Mouse (Mus musculus) limb, embryonic 13.5 days (tissue): ENCODE measurements at regions not wholly inside any gene's neighbourhood (a gene's known extent, or its start where the extent isn't known, plus 50 kb on each side); places are given as distances from the start of the nearest gene placed in this dataset.
A peak's percentile ranks its signal among the peaks of the same experiment; 100 is the strongest.

ENCODE experiments used
- ATAC-seq: fragments of 200-750 bp; cut with Nextera tagmentation; 2 replicates; pipeline ENCODE4 v1.8.0; 2017; ENCODE audit warnings: low read depth, moderate number of reproducible peaks, moderate TSS enrichment; ENCODE audit not compliant: low FRiP score
- H3K27ac ChIP-seq: fragments of 300-500 bp; sonication (generic); 2 replicates; pipeline ENCODE4 v1.5.1; 2015; ENCODE audit warnings: inconsistent platforms, mild to moderate bottlenecking, moderate library complexity
- H3K27me3 ChIP-seq: fragments of 300-500 bp; sonication (generic); 2 replicates; pipeline ENCODE4 v1.6.1; 2015; ENCODE audit warnings: mild to moderate bottlenecking, inconsistent platforms
- H3K36me3 ChIP-seq: fragments of 300-500 bp; sonication (generic); 2 replicates; pipeline ENCODE4 v1.6.1; 2015; ENCODE audit warnings: inconsistent platforms, mild to moderate bottlenecking, moderate library complexity
- H3K4me1 ChIP-seq: fragments of 300-500 bp; sonication (generic); 2 replicates; pipeline ENCODE4 v1.6.1; 2015; ENCODE audit warnings: inconsistent platforms
- H3K4me2 ChIP-seq: fragments of 300-500 bp; sonication (generic); replicated peaks from 2 replicates; pipeline ENCODE4 v1.6.1; 2015; ENCODE audit warnings: inconsistent platforms, mild to moderate bottlenecking, moderate library complexity
- H3K4me3 ChIP-seq: fragments of 300-500 bp; sonication (generic); 2 replicates; pipeline ENCODE4 v1.5.1; 2015; ENCODE audit warnings: moderate library complexity, mild to moderate bottlenecking, inconsistent platforms
- H3K9ac ChIP-seq: fragments of 300-500 bp; sonication (generic); 2 replicates; pipeline ENCODE4 v1.6.1; 2015; ENCODE audit warnings: mild to moderate bottlenecking, inconsistent platforms
- H3K9me3 ChIP-seq: fragments of 300-500 bp; sonication (generic); 2 replicates; pipeline ENCODE4 v1.6.1; 2016; ENCODE audit warnings: inconsistent platforms
- WGBS: fragments of 180-500 bp; shearing (Covaris S2); methylation state at CpG from one replicate; pipeline ENCODE4 v1.1.7; 2015; 5-methylcytosine and 5-hydroxymethylcytosine counted together

DNA sequence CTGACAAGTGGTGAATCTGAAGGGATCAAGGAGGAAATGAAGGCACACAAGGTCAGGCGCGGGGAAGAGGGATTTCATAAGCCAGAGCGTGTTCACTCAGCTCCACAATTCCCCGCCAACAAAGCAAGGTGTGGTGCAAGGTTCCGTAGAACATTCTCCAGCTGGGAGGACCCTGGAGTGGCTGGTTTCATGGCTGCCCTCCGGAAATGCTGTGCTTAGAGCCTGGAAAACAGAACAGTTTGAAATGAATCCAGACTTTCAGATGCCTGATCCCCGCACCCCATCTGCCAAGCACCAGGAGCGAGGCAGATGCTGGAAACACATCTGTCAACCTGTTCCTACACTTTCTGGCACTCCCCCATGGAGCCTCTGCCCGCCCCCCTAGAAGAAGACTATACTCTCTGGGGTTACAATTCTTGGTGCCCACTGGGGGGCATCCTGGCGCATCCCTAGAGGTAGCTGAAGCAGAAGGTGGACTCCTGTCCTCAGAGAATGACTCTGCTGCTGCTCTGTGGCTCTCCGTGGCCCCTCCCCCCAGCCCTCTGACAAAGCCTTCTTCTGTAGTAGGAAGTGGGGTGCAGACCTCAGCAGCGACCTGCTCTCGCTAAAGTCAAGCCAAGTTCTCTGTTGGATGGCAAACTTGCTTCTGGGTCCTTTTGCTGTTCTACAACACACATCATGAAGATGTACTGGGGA, 54.5 kb upstream of the Mafb start:
- ATAC-seq, result no peak

DNA sequence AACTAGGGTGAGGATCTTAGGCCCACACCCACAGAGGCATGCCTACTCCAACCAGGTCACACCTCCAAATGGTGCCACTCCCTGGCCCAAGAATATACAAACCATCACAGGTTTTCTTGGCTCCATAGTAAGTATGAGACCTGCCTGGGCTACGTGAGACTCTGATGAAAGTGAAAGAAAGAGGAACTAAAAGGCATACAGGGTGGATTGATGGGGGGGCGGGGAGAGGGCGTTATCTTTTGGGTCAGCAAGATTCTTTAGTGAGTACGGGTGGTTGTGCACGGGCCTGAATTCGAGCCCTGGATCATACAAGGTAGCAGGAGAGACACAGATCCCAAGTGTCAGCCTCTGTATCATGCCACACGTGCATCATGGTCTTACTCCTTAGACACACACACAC, 57.6 kb upstream of the Mafb start:
- WGBS, result 92% methylated on average over 7 of the region's 7 CpGs
- H3K4me1 ChIP-seq, result peaks cover 36% of the 10 kb centered on the region
- no peaks in the 10 kb centered on the region for H3K9me3 ChIP-seq
- no peak overlapping the region for H3K9ac ChIP-seq
- H3K36me3 ChIP-seq, result no peaks in the 10 kb centered on the region
- no peak for ATAC-seq
- peaks cover 11% of the 10 kb centered on the region; the same call in 1 of the 2 replicates for H3K27me3 ChIP-seq
- no peak overlapping the region for H3K27ac ChIP-seq
- no peak overlapping the region for H3K4me3 ChIP-seq
- no peak overlapping the region for H3K4me2 ChIP-seq

More for the DNA sequence above, 54.5 kb upstream of the Mafb start:
- 13% methylated on average over 13 of the region's 13 CpGs for WGBS
- H3K4me2 ChIP-seq, result peak overlapping the region; percentile 48
- no peak overlapping the region for H3K9ac ChIP-seq
- no peak overlapping the region for H3K27ac ChIP-seq
- H3K9me3 ChIP-seq, result no peaks in the 10 kb centered on the region
- H3K36me3 ChIP-seq, result no peaks in the 10 kb centered on the region
- H3K27me3 ChIP-seq, result peaks cover 13% of the 10 kb centered on the region; the same call in 1 of the 2 replicates
- peaks cover 26% of the 10 kb centered on the region for H3K4me1 ChIP-seq
- no peak overlapping the region for H3K4me3 ChIP-seq

DNA sequence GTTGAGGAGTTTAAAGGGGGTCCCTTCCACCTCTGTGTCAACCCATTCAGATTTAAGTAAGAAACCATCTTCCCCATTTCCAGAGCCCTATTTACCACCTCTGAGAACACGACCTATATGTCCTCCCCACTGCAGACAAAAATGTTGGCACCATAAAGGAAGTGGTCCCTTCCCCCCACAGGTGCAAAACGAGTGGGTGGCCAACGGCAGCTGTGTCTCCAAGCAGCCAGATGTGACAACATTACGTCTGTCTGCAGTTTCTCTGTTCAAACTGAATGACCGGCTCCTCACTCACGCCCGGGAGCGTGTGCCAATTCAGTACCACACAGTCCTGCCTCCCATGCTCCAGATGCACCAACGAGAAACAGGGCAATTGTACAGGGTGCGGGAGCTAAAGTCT, 60.6 kb upstream of the Mafb start:
- H3K27ac ChIP-seq, result no peak overlapping the region
- no peaks in the 10 kb centered on the region for H3K27me3 ChIP-seq
- H3K4me3 ChIP-seq, result no peak overlapping the region
- H3K9me3 ChIP-seq, result no peaks in the 10 kb centered on the region
- H3K36me3 ChIP-seq, result no peaks in the 10 kb centered on the region
- no peak overlapping the region for H3K4me2 ChIP-seq
- no peak for ATAC-seq
- 35% methylated on average over 10 of the region's 10 CpGs for WGBS
- peaks cover 21% of the 10 kb centered on the region for H3K4me1 ChIP-seq
- H3K9ac ChIP-seq, result no peak overlapping the region

DNA sequence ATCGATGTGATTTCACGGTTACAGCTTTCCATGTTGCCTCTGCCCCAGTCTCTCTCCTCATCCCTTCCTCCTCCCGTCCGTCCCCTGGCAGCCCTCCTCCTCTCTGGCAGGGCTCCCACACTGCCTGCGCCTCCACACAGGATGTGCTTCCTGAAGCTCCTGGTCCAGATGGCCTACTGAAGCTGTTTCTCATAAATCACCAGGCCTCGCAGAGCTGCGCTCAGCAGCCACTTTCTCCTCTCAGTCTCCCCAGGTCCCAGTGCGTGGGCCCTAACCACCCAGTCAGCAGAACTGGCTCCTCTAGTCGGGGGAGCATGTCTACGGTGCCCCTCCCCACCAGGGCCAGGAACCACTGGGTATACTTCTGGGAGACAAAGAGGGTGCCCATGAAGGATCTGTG, 66.4 kb upstream of the Mafb start:
- peaks cover 10% of the 10 kb centered on the region for H3K27me3 ChIP-seq
- no peaks in the 10 kb centered on the region for H3K9me3 ChIP-seq
- H3K27ac ChIP-seq, result no peak overlapping the region
- whole genome bisulfite sequencing, result 13% methylated on average over 10 of the region's 10 CpGs
- H3K4me1 ChIP-seq, result peaks cover 7% of the 10 kb centered on the region
- H3K4me3 ChIP-seq, result no peak overlapping the region
- H3K36me3 ChIP-seq, result no peaks in the 10 kb centered on the region
- H3K4me2 ChIP-seq, result peak overlapping the region; percentile 23; the same call in 1 of the 2 replicates
- peak; percentile 71 for ATAC-seq
- peak overlapping the region; percentile 48; the same call in 1 of the 2 replicates for H3K9ac ChIP-seq

DNA sequence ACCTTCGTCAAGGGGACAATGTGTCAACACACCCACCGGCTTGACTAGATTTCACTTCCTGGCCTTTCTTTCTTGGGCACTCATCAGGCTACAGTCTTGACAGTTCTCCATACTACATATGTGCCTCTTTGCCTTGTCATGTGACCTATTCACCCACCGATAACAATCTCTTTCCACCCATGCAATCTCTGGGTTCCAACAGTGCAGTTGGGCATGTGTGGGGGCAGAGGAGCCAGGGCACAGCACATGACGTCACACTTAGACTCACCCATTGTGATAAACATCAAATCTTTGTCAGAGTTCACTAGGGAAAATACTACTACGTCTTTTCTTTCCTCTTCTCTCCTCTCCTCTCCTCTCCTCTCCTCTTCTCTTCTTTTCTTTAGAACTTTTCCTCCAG, 67.8 kb upstream of the Mafb start:
- no peaks in the 10 kb centered on the region for H3K36me3 ChIP-seq
- no peak for ATAC-seq
- peaks cover 11% of the 10 kb centered on the region for H3K4me1 ChIP-seq
- H3K9ac ChIP-seq, result no peak overlapping the region
- H3K4me3 ChIP-seq, result no peak overlapping the region
- 86% methylated on average over 5 of the region's 5 CpGs for WGBS
- no peak overlapping the region for H3K27ac ChIP-seq
- H3K4me2 ChIP-seq, result no peak overlapping the region
- no peaks in the 10 kb centered on the region for H3K9me3 ChIP-seq
- peaks cover 18% of the 10 kb centered on the region for H3K27me3 ChIP-seq

DNA sequence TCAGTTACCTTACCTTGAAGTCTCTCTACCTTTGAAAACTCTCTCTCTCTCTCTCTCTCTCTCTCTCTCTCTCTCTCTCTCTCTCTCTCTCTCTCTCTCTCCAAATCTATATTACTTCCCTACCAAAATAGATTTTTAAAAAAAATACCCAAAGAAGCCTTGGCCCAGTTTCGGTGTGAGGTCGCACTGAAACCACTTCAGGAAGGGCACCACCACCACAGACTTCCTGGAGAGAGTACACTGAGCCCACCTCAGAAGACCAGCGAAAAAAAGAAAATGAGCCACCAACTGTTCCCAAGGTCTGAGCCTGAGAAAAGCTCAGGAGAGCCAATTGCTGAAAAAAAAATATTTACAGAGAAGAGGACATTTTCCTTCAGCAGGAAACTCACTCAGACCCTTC, 68.8 kb upstream of the Mafb start:
- H3K4me1 ChIP-seq, result peaks cover 17% of the 10 kb centered on the region
- no peaks in the 10 kb centered on the region for H3K36me3 ChIP-seq
- H3K4me2 ChIP-seq, result no peak overlapping the region
- no peak overlapping the region for H3K27ac ChIP-seq
- WGBS, result 77% methylated on average over 3 of the region's 3 CpGs
- no peaks in the 10 kb centered on the region for H3K9me3 ChIP-seq
- H3K4me3 ChIP-seq, result no peak overlapping the region
- ATAC-seq, result no peak
- H3K27me3 ChIP-seq, result peaks cover 18% of the 10 kb centered on the region
- H3K9ac ChIP-seq, result no peak overlapping the region

DNA sequence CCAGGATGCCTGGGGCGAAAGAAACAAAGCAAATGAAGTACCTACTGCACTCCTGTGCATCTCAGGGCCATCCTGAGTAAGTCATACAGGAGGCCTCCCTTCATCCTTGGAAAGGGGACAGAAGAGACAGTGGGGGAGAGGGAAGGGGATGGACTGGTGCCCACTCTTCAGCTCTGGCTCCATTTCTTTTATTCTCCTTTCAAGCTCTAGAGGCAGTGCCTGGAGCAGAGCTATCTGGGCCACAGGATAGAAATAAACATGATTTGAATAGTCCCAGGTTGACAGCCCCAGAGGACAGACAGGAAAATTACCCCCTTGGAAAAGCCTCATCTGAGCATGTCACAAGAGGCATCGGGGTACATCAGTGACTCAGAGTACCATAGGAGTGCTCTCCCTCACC, 72.2 kb upstream of the Mafb start:
- Histone ChIP-seq H3K4me1 (peaks cover 17% of the 10 kb centered on the region), H3K4me3 (no peak overlapping the region), H3K36me3 (no peaks in the 10 kb centered on the region), H3K9ac (no peak overlapping the region), H3K27ac (no peak overlapping the region), H3K27me3 (peaks cover 44% of the 10 kb centered on the region), H3K9me3 (no peaks in the 10 kb centered on the region), H3K4me2 (no peak overlapping the region)
- no peak for ATAC-seq
- 77% methylated on average over 2 of the region's 2 CpGs for WGBS

DNA sequence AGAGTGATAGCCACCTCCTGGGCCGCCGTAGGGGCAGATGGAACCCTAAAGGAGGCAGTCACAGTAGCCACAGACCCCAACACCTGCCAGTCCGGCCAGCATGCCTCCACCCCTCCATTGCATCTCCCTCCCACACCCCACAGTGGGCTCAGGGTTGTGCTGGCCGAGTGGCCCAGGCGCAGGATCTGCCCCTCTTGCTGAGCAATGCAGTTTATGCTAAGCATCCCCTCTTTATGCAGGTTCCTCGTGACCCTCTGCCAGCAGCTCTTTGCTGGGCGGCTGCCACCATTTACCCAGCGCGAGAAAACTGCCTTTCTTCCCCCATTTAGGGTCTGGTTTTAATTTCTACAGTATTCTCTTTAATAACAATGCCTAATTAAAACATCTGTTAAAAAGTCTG, 73.4 kb upstream of the Mafb start:
- 46% methylated on average over 9 of the region's 9 CpGs for WGBS
- Histone ChIP-seq H3K4me2 (no peak overlapping the region), H3K9ac (no peak overlapping the region), H3K4me1 (peaks cover 18% of the 10 kb centered on the region), H3K36me3 (no peaks in the 10 kb centered on the region), H3K9me3 (no peaks in the 10 kb centered on the region), H3K27me3 (peaks cover 53% of the 10 kb centered on the region), H3K4me3 (no peak overlapping the region), H3K27ac (no peak overlapping the region)
- ATAC-seq, result no peak

DNA sequence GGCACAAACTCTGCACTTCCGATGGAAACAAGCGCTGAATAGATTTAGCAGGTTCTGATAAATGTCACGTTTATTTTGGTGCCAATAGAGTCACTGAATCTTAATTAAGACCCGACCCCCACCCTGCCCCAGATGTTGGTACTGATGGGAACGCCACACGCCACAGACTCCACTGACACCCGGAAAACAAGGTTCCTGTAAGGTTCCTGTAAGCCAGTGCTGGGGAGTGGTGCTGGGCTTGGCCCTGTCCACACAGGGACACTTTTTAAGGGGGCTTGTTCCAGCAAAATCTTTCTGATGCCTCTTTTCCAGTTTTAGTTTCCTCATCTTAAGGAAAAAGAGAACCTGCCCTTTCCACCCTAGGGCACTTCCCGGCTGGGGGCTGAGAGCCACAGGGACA, 84.2 kb upstream of the Mafb start:
- peak; percentile 64; the same call in 1 of the 2 replicates for ATAC-seq
- Histone ChIP-seq H3K4me2 (peak overlapping the region; percentile 75), H3K27ac (peak overlapping the region; percentile 39; the same call in 1 of the 2 replicates), H3K4me1 (peaks cover 33% of the 10 kb centered on the region), H3K4me3 (peak overlapping the region; percentile 46), H3K9ac (peak overlapping the region; percentile 67; the same call in 1 of the 2 replicates), H3K9me3 (no peaks in the 10 kb centered on the region), H3K27me3 (peaks cover 22% of the 10 kb centered on the region), H3K36me3 (no peaks in the 10 kb centered on the region)
- 5% methylated on average over 8 of the region's 8 CpGs for WGBS

DNA sequence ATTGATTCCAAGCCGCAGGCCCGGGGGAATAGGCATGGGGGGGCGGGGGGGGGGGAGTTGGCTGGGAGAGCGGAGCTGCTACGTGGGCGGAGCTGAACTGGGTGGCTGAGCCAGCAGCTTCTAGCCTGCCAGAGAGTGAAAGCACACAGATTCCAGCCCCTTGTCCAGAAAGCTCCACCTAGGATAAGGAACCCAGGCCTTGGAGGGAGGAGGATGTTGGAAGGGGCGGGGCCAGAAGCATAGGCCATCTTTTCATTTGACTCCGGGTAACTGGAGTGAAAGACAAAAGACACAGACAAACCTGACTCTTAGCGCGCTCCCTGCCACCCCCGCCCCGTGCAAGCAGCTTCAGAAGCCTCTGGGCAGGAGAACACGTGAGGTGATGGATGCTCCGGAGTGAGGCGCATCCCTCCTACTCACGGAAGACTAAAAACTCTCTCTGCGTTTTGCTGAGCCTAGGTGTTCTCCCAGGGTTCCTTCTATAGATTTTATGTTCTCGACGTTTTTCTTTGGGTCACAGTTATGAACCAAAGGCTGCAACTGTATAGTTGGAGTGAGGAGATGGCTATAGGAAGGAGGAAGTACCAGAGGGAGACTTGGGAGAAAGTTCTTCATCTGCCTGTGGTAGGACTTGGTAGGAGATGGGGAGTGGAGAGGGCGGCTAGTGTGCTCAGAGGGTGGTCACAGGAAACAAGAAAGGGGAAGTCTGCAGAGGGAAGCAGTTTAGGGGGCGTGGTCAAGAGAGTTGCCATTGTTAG, 84.8 kb upstream of the Mafb start:
- WGBS, result under 1% methylated on average over 21 of the region's 21 CpGs
- peak; percentile 95 for ATAC-seq
- H3K27me3 ChIP-seq, result peaks cover 16% of the 10 kb centered on the region

DNA sequence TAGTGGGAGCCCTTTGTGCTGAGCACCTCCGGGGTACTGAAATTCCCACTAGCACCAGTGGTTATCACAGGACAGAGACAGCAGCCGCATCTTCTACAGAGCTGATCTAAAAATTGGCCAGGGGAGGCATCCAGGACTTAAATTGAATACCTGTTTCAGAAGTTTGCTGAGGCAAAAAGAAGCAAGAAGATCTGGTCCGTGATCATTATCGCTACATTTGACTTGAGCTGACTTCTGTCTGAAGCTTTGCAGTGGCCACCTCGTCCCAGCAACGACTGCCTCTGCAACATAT, 85.3 kb upstream of the Mafb start:
- Histone ChIP-seq H3K4me1 (peaks cover 22% of the 10 kb centered on the region), H3K36me3 (no peaks in the 10 kb centered on the region), H3K27ac (peak overlapping the region; percentile 87), H3K4me2 (peak overlapping the region; percentile 75), H3K4me3 (peak overlapping the region; percentile 46), H3K9me3 (no peaks in the 10 kb centered on the region), H3K27me3 (peaks cover 13% of the 10 kb centered on the region), H3K9ac (peak overlapping the region; percentile 67; the same call in 1 of the 2 replicates)
- no peak for ATAC-seq
- WGBS, result 27% methylated on average over 6 of the region's 6 CpGs

More for the DNA sequence above, 84.8 kb upstream of the Mafb start:
- H3K9ac ChIP-seq, result peak overlapping the region; percentile 67
- H3K27ac ChIP-seq, result peak overlapping the region; percentile 87
- H3K9me3 ChIP-seq, result no peaks in the 10 kb centered on the region
- no peaks in the 10 kb centered on the region for H3K36me3 ChIP-seq
- H3K4me1 ChIP-seq, result peaks cover 27% of the 10 kb centered on the region
- peak overlapping the region; percentile 46 for H3K4me3 ChIP-seq
- H3K4me2 ChIP-seq, result peak overlapping the region; percentile 75

DNA sequence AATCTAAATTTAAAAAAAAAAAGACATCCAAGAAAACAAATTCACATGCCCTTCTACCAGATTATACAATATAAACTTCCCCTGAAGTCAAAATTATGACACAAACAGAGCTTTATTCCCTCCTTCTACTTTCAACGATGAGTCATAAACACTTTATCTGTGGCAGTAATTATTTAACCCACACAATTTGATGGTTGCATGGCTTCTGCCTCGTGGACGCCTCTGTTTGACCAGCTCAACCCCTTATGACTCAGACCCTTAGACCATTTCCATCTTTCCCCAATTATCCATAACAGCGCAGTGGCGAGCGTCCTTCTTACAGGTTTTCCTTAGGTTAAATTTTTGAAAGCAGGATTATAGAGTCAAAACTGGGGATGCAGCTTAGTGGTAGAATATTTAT, 85.9 kb upstream of the Mafb start:
- peaks cover 19% of the 10 kb centered on the region for H3K4me1 ChIP-seq
- H3K4me3 ChIP-seq, result no peak overlapping the region
- no peaks in the 10 kb centered on the region for H3K36me3 ChIP-seq
- H3K9me3 ChIP-seq, result no peaks in the 10 kb centered on the region
- H3K27ac ChIP-seq, result no peak overlapping the region
- no peak overlapping the region for H3K4me2 ChIP-seq
- peaks cover 9% of the 10 kb centered on the region; the same call in 1 of the 2 replicates for H3K27me3 ChIP-seq
- H3K9ac ChIP-seq, result no peak overlapping the region
- no peak for ATAC-seq
- WGBS, result 86% methylated on average over 6 of the region's 6 CpGs
